Mouse (Mus musculus) bone marrow, adult 2 months (tissue): ENCODE data around the gene B4galt5.

Experiments
- CTCF ChIP-seq: fragments of 200-500 bp; IDR thresholded peaks from 2 replicates; pipeline ENCODE4 v1.5.1; 2011; ENCODE audit warnings: low read length, control low read depth; ENCODE audit not compliant: control insufficient read depth, insufficient read depth
- POLR2A ChIP-seq: fragments of 200-500 bp; IDR thresholded peaks from 2 replicates; pipeline ENCODE4 v1.6.1; 2011; ENCODE audit warnings: low read depth, mild to moderate bottlenecking, control low read depth, low read length, borderline replicate concordance; ENCODE audit not compliant: control insufficient read depth

DNA sequence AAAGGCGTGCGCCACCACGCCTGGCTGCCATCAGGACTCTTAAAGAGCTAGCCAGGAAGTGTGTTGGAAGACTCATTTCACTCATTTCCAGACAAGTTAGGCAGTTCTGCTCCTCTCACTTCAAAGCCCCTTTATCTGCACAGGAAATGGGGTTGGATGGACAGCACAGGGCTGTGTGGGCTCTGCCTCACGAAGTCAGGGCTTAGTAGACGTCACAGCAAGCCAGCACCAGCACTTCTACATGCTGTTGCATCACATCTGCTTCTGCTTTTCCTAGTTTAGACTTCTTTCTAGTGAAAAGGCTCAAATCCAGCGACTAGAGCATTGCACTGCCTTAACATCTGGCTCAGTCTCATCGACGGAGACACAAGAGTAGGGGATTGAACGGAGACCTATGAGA lies 13.9 kb downstream of the B4galt5 start:
- TF ChIP-seq POLR2A (no peak), CTCF (no peak)
